Mouse (Mus musculus): ENCODE measurements around the gene Tmco3. TPM values are rescaled to one million over a fixed set of nuclear protein-coding genes. Genes with fewer than 3 reads are reported as not detected.

Gene Tmco3
- polyA plus RNA-seq, 1 experiment from 2014 or later = 19.7 TPM

- DNase-seq (ENCODE audit: low spot score) (no peak), ATAC-seq (replicated peaks; ENCODE audit: low FRiP score) (no peak; the same call in 1 of the 2 replicates)
- Histone ChIP-seq H3K4me2 (no peak overlapping the region), H3K27ac (ENCODE audit: low read depth, low read length) (no peak overlapping the region), H3K4me3 (ENCODE audit: low read depth, low read length) (no peak overlapping the region), H3K9me3 (ENCODE audit: control insufficient read depth, low read length) (no peaks in the 10 kb centered on the region), H3K27me3 (replicated peaks; ENCODE audit: control insufficient read depth, insufficient read depth, low read length) (no peaks in the 10 kb centered on the region), H3K36me3 (ENCODE audit: control insufficient read depth, insufficient read depth, low read length) (peaks cover 80% of the 10 kb centered on the region), H3K4me1 (replicated peaks; ENCODE audit: control insufficient read depth, insufficient read depth, low read length) (no peaks in the 10 kb centered on the region), H3K9ac (ENCODE audit: low read depth, low read length) (no peak overlapping the region)
- WGBS = 88% methylated on average over 6 of the region's 6 CpGs
Measured at GRCm38 (mm10) chr8:13361865-13362264, 73.9 kb downstream of the Tmco3 start.

Other genes with a start within 250 kb of the Tmco3 start
- gene Proz, start 227.3 kb upstream of the Tmco3 start, polyA plus RNA-seq (2014; fragmentation: Nextera tagmentation; extraction: Ambion mirVana) = 13.5 and 15.9 TPM in 2 replicates
- 38.8 and 46.0 TPM in 2 replicates for gene Pcid2, start 182.7 kb upstream of the Tmco3 start, polyA plus RNA-seq (2014; fragmentation: Nextera tagmentation; extraction: Ambion mirVana)
- gene Cul4a, start 182.6 kb upstream of the Tmco3 start, polyA plus RNA-seq (2014; fragmentation: Nextera tagmentation; extraction: Ambion mirVana) = 111 and 123 TPM in 2 replicates
- gene Lamp1, start 129.0 kb upstream of the Tmco3 start, polyA plus RNA-seq (2014; fragmentation: Nextera tagmentation; extraction: Ambion mirVana) = 251 and 283 TPM in 2 replicates
- gene Grtp1, start 87.6 kb upstream of the Tmco3 start, polyA plus RNA-seq (2014; fragmentation: Nextera tagmentation; extraction: Ambion mirVana) = 19.7 and 23.3 TPM in 2 replicates
- 0.70 TPM in 1 of 2 replicates, not detected in the other for gene Adprhl1, start 34.0 kb upstream of the Tmco3 start, polyA plus RNA-seq (2014; fragmentation: Nextera tagmentation; extraction: Ambion mirVana)
- 20.9 and 22.0 TPM in 2 replicates for gene Dcun1d2, start 59 bp upstream of the Tmco3 start, polyA plus RNA-seq (2014; fragmentation: Nextera tagmentation; extraction: Ambion mirVana)
- gene Tfdp1, start 50.6 kb downstream of the Tmco3 start, polyA plus RNA-seq (2014; fragmentation: Nextera tagmentation; extraction: Ambion mirVana) = 217 and 230 TPM in 2 replicates
- not detected in 2 replicates for gene Atp4b, start 108.6 kb downstream of the Tmco3 start, polyA plus RNA-seq (2014; fragmentation: Nextera tagmentation; extraction: Ambion mirVana)
- 0.03 and 0.07 TPM in 2 replicates for gene Grk1, start 116.9 kb downstream of the Tmco3 start, polyA plus RNA-seq (2014; fragmentation: Nextera tagmentation; extraction: Ambion mirVana)
- gene Tmem255b, start 147.0 kb downstream of the Tmco3 start, polyA plus RNA-seq (2014; fragmentation: Nextera tagmentation; extraction: Ambion mirVana) = not detected in 2 replicates
- gene Gas6, start 206.3 kb downstream of the Tmco3 start, polyA plus RNA-seq (2014; fragmentation: Nextera tagmentation; extraction: Ambion mirVana) = 3.8 and 5.5 TPM in 2 replicates